Mouse (Mus musculus): ENCODE measurements around the gene Tbc1d25.

The Tbc1d25 gene

GRCm38 (mm10) chrX:8179646-8180045 is 3.7 kb upstream of the Tbc1d25 start:
- DNase-seq (ENCODE audit: low spot score) = no peak

GRCm38 (mm10) chrX:8178871-8179270 is 2.9 kb upstream of the Tbc1d25 start:
- DNase-seq (ENCODE audit: low spot score) = no peak

- no peak for DNase-seq (ENCODE audit: low spot score)
These were observed 845 bp downstream of the Tbc1d25 start for GRCm38 (mm10) chrX:8175169-8175503.

- no peak for DNase-seq (ENCODE audit: low spot score)
These were observed 8.0 kb downstream of the Tbc1d25 start for GRCm38 (mm10) chrX:8167716-8168647.

- DNase-seq (ENCODE audit: low spot score) = no peak
These were observed 11.5 kb downstream of the Tbc1d25 start for GRCm38 (mm10) chrX:8164471-8164870.

GRCm38 (mm10) chrX:8163076-8163475 is 12.9 kb downstream of the Tbc1d25 start:
- DNase-seq (ENCODE audit: low spot score) = no peak

- peak; percentile 69 for DNase-seq (ENCODE audit: low spot score)
These were observed 30.6 kb downstream of the Tbc1d25 start, which contains the start of gene Rbm3 for GRCm38 (mm10) chrX:8145153-8145991. Gene Rbm3, minus strand, starts transcription at chrX:8145880.

GRCm38 (mm10) chrX:8143750-8144149 is 32.2 kb downstream of the Tbc1d25 start:
- no peak for DNase-seq (ENCODE audit: low spot score)

- no peak for DNase-seq (ENCODE audit: low spot score)
These were observed 33.0 kb downstream of the Tbc1d25 start for GRCm38 (mm10) chrX:8142948-8143347.

GRCm38 (mm10) chrX:8141058-8141457 is 34.9 kb downstream of the Tbc1d25 start:
- DNase-seq (ENCODE audit: low spot score) = no peak

GRCm38 (mm10) chrX:8140446-8140845 is 35.5 kb downstream of the Tbc1d25 start:
- DNase-seq (ENCODE audit: low spot score) = no peak

GRCm38 (mm10) chrX:8139480-8139879 is 36.5 kb downstream of the Tbc1d25 start:
- DNase-seq (ENCODE audit: low spot score) = no peak

- no peak for DNase-seq (ENCODE audit: low spot score)
These were observed 40.1 kb downstream of the Tbc1d25 start for GRCm38 (mm10) chrX:8135886-8136285.

- peak; percentile 73 for DNase-seq (ENCODE audit: low spot score)
These were observed 43.7 kb downstream of the Tbc1d25 start, which contains the start of gene Wdr13 for GRCm38 (mm10) chrX:8132017-8132976. Gene Wdr13, minus strand, starts transcription at chrX:8132892.

- DNase-seq (ENCODE audit: low spot score) = no peak
These were observed 44.6 kb downstream of the Tbc1d25 start for GRCm38 (mm10) chrX:8131393-8131792.

- DNase-seq (ENCODE audit: low spot score) = no peak
These were observed 50.7 kb downstream of the Tbc1d25 start for GRCm38 (mm10) chrX:8125235-8125634.

GRCm38 (mm10) chrX:8123821-8124470 is 52.0 kb downstream of the Tbc1d25 start:
- no peak for DNase-seq (ENCODE audit: low spot score)

- DNase-seq (ENCODE audit: low spot score) = no peak
These were observed 58.7 kb downstream of the Tbc1d25 start for GRCm38 (mm10) chrX:8117264-8117663.

- no peak for DNase-seq (ENCODE audit: low spot score)
These were observed 60.7 kb downstream of the Tbc1d25 start for GRCm38 (mm10) chrX:8115275-8115674.

GRCm38 (mm10) chrX:8105019-8105418 is 71.0 kb downstream of the Tbc1d25 start:
- no peak for DNase-seq (ENCODE audit: low spot score)

All from urinary bladder, postnatal 25 days (tissue).